Mouse (Mus musculus) megakaryocyte, embryonic 14.5 days (primary cell): Measurements from ENCODE around the gene Zfp386.

Experiments used
- FLI1 ChIP-seq: IDR thresholded peaks from 2 replicates; pipeline ENCODE4 v1.6.1; 2012; ENCODE audit warnings: low read length, inconsistent platforms, mixed read lengths
- GATA1 ChIP-seq: IDR thresholded peaks from 3 replicates; pipeline ENCODE4 v1.6.1; 2012; ENCODE audit warnings: mixed read lengths, low read length, inconsistent platforms, borderline replicate concordance

- TF ChIP-seq GATA1: no peak
- TF ChIP-seq FLI1: no peak
Measured at GRCm38 (mm10) chr12:116109451-116110353, 62.2 kb downstream of the Zfp386 start.
